Mouse (Mus musculus) CD4-positive, CD25-positive, alpha-beta regulatory T cell, adult 4 months (primary cell): Measurements from ENCODE around the gene Abca6. TPM values are rescaled to one million over a fixed set of nuclear protein-coding genes. Genes with fewer than 3 reads are reported as not detected.

ENCODE experiments used
- ATAC-seq: one replicate; pipeline ENCODE4 v1.8.0; 2017
- polyA plus RNA-seq, 2 experiments: library from polyadenylated mRNA; unstranded; fragments of 100-300 nt; shearing (Covaris generic); gene quantifications; one replicate each; pipeline ENCODE4 v1.2.1; 2017

Gene Abca6
- polyA plus RNA-seq, 2 experiments from 2014 or later, result not detected

DNA sequence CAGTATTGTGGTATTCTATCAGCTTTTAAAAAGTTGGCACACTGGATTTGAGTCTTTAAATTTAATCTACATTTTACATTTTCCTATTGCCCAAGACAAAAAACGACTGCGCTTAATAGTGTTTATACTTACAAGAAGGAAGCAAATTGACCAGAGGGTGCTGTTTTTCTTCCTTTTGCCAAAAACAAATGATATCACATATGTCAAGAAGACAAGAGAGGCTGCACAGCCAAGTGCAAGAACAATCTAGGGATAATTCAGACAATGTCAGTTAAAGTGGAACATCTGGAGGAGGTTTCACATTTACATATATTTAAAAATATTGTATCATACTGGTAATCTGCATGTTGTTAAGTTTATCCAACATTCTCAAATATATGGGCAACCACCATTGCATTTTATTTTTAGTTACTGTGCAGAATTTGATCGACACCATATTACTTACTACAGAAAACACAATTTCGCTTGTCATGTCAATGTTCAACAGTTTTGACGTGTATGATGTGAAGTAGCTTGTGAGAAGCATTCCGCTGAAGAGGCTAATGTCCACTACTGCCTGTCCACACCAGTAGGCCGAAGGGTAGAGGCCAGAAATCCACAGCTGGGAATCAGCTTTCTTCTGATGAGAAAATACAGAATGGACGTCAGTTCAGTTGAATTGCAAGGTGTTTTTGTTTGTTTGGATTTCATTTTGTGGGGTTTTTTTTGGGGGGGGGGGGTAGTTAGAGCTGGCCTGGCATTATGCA lies 54.8 kb downstream of the Abca6 start:
- no peak for ATAC-seq

DNA sequence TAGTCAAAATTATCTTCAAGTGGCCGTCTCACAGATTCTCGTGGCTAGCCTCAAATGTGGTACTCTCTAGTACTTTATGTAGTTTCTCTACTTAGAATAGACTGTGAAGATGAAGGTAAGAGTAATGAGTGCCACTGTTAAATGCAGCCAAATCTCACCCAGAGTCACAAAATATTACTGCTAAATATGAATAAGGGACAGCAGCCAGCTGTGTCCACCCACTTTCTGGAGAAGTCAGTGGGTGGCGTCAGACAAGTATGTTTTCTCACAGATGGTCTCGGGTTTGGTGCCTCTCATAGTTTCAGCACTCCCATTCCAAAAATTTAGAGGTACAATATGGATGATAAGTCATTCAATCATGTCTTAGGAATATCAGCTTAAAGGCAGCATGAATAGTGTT lies 56.3 kb downstream of the Abca6 start:
- ATAC-seq, result no peak

DNA sequence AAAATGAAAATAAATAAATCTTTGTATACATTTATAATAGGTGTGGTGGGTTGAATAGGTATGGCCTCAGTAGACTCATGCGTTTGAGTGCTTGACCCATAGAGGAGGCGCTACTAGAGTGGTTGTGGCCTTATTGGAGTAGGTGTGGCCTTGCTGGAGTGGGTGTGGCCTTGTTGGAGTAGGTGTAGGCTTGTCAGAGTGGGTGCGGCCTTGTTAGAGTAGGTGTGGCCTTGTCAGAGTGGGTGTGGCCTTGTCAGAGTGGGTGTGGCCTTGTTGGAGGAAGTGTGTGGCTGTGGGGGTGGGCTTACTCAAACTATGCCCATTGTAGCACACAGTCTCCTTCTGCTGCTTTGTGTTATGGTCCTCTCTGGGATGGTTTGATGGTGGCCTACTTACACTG lies 80.4 kb downstream of the Abca6 start:
- no peak for ATAC-seq

DNA sequence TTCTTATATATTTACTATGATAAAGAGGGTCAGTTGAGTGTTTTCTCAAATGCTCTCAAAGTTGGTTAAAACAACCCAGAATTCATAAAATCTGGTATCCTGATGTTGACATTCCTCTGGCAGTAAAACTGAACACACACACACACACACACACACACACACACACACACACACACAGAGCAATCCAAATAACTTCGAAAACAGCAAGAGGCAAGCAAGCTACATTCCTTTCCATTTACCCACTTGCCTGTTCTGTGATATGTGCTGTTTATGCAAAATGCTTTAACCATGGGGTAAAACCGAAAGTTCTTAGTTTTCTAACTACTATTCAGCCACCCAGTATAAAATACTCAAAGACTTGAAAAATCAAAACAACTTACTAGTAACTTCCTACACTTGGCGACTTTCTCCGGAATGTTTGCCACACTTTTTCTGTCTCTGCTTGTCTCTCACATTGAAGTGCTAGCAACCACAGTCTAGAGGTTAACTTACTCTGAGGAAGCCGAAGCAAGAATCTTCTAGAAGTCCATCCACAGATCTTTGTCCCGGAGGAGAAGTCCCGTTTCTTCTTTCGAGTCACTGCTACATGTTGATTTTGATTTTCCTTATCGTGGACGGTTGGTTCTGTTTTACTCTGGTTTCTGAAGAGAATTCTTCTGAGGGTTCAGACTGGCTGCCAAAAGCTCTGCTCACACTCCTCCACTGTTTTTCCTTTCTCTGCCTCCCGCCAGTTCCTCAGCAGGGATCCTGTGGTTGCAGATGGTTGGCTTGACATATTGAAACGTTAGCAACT lies 83.9 kb downstream of the Abca6 start, which contains the start of gene Abca9:
Abca9 (minus strand) TSS at position 738 of the 793 bp plus-strand sequence.
- no peak for ATAC-seq

DNA sequence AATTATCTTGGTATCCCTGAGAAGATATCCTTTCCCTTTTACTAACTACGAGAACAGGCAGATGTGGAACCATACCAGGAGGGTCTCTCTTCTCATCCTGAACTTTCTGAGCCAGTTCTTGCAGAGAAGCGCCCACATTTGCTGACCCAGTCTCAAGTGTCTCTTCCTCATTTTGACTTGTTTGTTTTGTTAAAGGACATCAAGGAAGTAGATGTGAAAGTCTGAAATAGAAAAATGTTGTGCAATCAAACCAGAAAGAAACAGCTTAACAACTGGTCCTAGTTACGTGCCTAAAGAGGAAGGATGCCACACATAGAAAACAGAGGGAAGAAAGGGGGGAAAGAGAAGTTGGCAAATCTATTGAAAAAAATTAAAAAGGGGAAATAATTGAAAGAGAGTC lies 85.8 kb downstream of the Abca6 start:
- ATAC-seq, result no peak

DNA sequence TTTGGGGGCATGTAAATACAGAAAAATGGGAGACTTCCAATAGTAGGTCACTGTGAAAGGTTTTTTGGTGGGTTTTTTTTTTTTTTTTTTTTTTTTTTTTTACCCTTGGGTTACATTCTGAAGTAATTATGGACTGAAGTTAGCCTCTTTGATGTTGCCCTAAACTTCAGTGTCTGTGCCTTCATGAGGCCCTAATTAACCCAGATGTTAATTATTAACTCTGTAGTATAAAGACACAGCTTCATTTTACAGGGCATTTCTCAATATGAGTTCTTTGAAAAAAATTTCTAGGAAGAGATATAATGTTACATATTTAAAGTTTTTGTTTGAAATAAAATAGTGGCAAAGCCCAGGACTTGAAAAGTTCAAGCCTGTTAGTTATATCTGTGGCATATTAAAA lies 86.2 kb downstream of the Abca6 start:
- no peak for ATAC-seq

DNA sequence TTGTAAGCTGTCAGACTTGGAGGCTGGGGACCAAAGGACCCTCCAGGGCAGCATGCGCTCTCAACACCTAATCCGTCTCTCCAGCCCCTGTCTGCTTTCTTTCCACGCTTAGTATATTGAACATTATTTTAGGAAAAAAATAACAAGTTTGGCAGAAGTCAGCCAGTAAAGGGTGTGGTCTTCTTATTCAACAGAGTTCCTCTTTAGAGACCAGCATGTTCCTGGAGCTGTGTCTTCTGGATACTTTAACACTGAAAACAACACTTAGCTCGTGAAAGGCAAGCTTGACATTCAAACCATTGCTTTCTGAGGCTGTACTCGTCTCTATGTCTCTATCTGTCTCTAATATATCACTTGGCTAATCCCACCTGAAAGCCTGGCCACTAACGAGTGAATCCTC lies 94.5 kb downstream of the Abca6 start:
- ATAC-seq, result no peak

DNA sequence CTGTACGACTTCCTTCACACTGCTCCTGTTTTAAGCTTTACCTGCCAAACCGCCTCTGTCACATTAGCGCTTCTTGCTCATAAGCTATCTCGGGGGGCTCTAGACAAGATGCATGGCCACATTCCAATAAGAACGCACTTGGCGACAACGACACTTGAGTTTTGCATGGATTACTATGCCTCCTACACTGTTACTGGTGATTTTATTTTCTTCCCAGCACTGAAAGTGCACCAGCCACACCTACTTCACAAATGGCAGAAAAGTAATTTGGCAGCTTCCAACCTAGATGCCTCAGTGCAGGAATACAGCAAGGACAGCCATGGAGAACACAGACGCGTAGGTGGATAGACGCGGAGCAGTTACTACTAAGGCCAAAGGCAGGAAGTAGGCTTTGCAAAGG lies 95.6 kb downstream of the Abca6 start:
- ATAC-seq, result no peak

DNA sequence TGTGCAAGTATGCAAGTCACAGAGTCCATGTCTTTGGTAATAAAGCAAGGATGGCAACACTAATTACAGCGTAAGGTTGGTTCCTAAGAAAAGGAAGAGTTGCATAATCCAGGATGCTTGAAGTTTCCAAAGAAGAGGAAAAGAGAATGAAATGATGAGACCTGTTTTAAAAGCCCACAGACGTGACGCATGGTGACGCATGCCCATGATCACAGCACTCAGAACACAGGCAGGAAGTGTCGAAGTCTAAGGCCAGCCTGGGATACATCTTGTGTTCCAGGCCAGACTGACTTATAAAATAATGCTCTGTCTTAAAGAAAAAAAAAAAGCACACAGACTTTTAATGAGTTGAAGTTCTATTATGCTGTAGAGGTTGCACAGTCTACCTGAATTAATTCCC lies 103.9 kb downstream of the Abca6 start:
- no peak for ATAC-seq

DNA sequence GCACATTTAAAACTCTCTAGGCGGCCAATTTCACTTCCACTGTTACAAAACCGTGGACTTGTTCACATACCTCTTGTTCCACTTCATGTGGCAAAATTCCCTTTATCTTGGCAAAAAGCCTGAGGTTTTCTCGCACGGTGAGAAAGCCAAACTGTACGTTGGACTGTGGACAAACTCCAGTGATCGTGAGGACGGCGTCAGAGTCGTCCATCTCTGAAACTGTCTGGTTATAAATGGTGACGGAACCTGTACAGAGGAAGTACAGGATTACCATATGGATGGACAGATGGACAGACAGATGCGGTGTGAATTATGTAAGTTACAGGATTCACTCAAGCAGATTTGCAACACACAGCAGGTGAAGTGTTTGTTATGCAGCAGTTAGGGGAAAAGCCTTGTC lies 106.2 kb downstream of the Abca6 start:
- no peak for ATAC-seq

DNA sequence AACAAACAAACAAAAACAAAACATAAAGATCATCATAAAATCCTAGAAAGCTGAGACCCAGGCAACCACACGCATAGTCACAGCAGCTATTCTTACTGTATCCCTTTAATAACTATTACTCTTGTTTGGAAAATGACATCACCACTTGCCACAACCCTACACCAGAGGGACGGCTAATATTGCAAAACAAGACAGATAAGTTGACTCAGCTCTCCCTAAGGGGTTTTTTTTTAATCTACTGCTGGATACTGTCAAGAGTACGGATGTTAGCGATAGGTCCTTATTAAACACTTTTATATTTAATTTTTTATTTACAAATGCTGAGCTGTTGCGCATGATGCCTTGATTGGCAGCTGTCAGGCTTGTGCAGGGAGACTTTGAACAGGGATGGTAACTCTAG lies 120.8 kb downstream of the Abca6 start:
- no peak for ATAC-seq

Other genes starting within 250 kb of the Abca6 start
- not detected for gene Abca8a, start 155.8 kb downstream of the Abca6 start, polyA plus RNA-seq
- not detected for gene Abca9, start 83.6 kb downstream of the Abca6 start, polyA plus RNA-seq
- gene Abca5, start 85.9 kb upstream of the Abca6 start, polyA plus RNA-seq, result 1 to 10 TPM in 1 of 2 experiments, under 1 TPM in 1; 0.73 to 1.1 TPM
- gene Map2k6, start 147.3 kb upstream of the Abca6 start, polyA plus RNA-seq, result 1 to 10 TPM; 5.8 to 8.8 TPM